Mouse (Mus musculus) thymus, adult 2 months (tissue): ENCODE results near the gene Per2. TPM values are rescaled to one million over a fixed set of nuclear protein-coding genes. Genes with fewer than 3 reads are reported as not detected.

Experiments
- DNase-seq: peaks from one replicate; pipeline ENCODE4 v3.0.0; 2021
- H3K27ac ChIP-seq: fragments of 200-500 bp; 2 replicates; pipeline ENCODE4 v1.5.1; 2012; ENCODE audit warnings: low read length, control low read depth; ENCODE audit not compliant: control insufficient read depth, insufficient read depth
- H3K27me3 ChIP-seq: fragments of 200-500 bp; 2 replicates; pipeline ENCODE4 v1.6.1; 2012; ENCODE audit warnings: mild to moderate bottlenecking, low read length, moderate library complexity, mixed read lengths; ENCODE audit not compliant: control insufficient read depth, insufficient read depth
- H3K36me3 ChIP-seq: fragments of 200-500 bp; 2 replicates; pipeline ENCODE4 v1.6.1; 2012; ENCODE audit warnings: mild to moderate bottlenecking, low read length, moderate library complexity; ENCODE audit not compliant: control insufficient read depth, insufficient read depth
- H3K4me1 ChIP-seq: fragments of 200-500 bp; replicated peaks from 2 replicates; pipeline ENCODE4 v1.6.1; 2012; ENCODE audit warnings: low read length; ENCODE audit not compliant: control insufficient read depth, insufficient read depth
- H3K4me3 ChIP-seq: fragments of 200-500 bp; 2 replicates; pipeline ENCODE4 v1.5.1; 2012; ENCODE audit warnings: mild to moderate bottlenecking, low read length, control low read depth, moderate library complexity; ENCODE audit not compliant: control insufficient read depth, insufficient read depth
- CTCF ChIP-seq: fragments of 200-500 bp; IDR thresholded peaks from 2 replicates; pipeline ENCODE4 v1.5.1; 2012; ENCODE audit warnings: mild to moderate bottlenecking, control low read depth, low read length, moderate library complexity, borderline replicate concordance; ENCODE audit not compliant: control insufficient read depth, poor library complexity, insufficient read depth; ENCODE audit errors: extremely low read depth
- POLR2A ChIP-seq: fragments of 200-500 bp; IDR thresholded peaks from 2 replicates; pipeline ENCODE4 v1.6.1; 2012; ENCODE audit warnings: mild to moderate bottlenecking, low read length, control low read depth, moderate library complexity; ENCODE audit not compliant: control insufficient read depth, poor library complexity, insufficient read depth; ENCODE audit errors: extremely low read depth
- WGBS: fragments of 180-500 bp; shearing (Covaris S2); methylation state at CpG from one replicate; pipeline ENCODE4 v1.1.7; 2018; 5-methylcytosine and 5-hydroxymethylcytosine counted together
- polyA plus RNA-seq: library from polyadenylated mRNA; depleted of rRNA; stranded (reverse); fragments of >200 nt; gene quantifications from 2 replicates; pipeline ENCODE4 v1.2.3, GENCODE M21; 2012

Gene Per2
- polyA plus RNA-seq, 1 experiment, result 3.3 TPM

GRCm38 (mm10) chr1:91446511-91446910 lies 12.6 kb downstream of the Per2 start:
- no peak for DNase-seq
- no peaks in the 10 kb centered on the region for H3K27me3 ChIP-seq
- 93% methylated on average over 4 of the region's 4 CpGs for WGBS
- H3K27ac ChIP-seq, result no peak overlapping the region
- no peak for TF ChIP-seq POLR2A
- TF ChIP-seq CTCF, result no peak
- no peaks in the 10 kb centered on the region for H3K4me1 ChIP-seq
- H3K36me3 ChIP-seq, result no peaks in the 10 kb centered on the region
- H3K4me3 ChIP-seq, result no peak overlapping the region

- no peaks in the 10 kb centered on the region for H3K4me1 ChIP-seq
- no peak for TF ChIP-seq CTCF
- no peak for TF ChIP-seq POLR2A
- no peaks in the 10 kb centered on the region for H3K27me3 ChIP-seq
- H3K36me3 ChIP-seq, result no peaks in the 10 kb centered on the region
- no peak overlapping the region for H3K27ac ChIP-seq
- 89% methylated on average over 8 of the region's 8 CpGs for WGBS
- DNase-seq, result no peak
- H3K4me3 ChIP-seq, result no peak overlapping the region
Observed at GRCm38 (mm10) chr1:91446060-91446459, 13.1 kb downstream of the Per2 start.

GRCm38 (mm10) chr1:91444841-91445830 lies 14.0 kb downstream of the Per2 start:
- DNase-seq, result no peak
- Histone ChIP-seq H3K36me3 (no peaks in the 10 kb centered on the region), H3K27me3 (no peaks in the 10 kb centered on the region), H3K4me3 (no peak overlapping the region), H3K4me1 (no peaks in the 10 kb centered on the region), H3K27ac (no peak overlapping the region)
- TF ChIP-seq POLR2A (no peak), CTCF (no peak)
- WGBS, result 96% methylated on average over 17 of the region's 17 CpGs

- no peak for TF ChIP-seq CTCF
- no peak for TF ChIP-seq POLR2A
- Histone ChIP-seq H3K4me3 (no peak overlapping the region), H3K4me1 (no peaks in the 10 kb centered on the region), H3K36me3 (no peaks in the 10 kb centered on the region), H3K27me3 (no peaks in the 10 kb centered on the region), H3K27ac (no peak overlapping the region)
- WGBS, result 96% methylated on average over 7 of the region's 7 CpGs
- no peak for DNase-seq
Observed at GRCm38 (mm10) chr1:91442350-91442990, 16.7 kb downstream of the Per2 start.

- Histone ChIP-seq H3K36me3 (no peaks in the 10 kb centered on the region), H3K27ac (no peak overlapping the region), H3K27me3 (no peaks in the 10 kb centered on the region), H3K4me1 (no peaks in the 10 kb centered on the region), H3K4me3 (no peak overlapping the region)
- TF ChIP-seq CTCF, result no peak
- no peak for TF ChIP-seq POLR2A
- DNase-seq, result no peak
- WGBS, result 94% methylated on average over 3 of the region's 3 CpGs
Observed at GRCm38 (mm10) chr1:91441855-91442254, 17.3 kb downstream of the Per2 start.

- Histone ChIP-seq H3K27me3 (no peaks in the 10 kb centered on the region), H3K36me3 (no peaks in the 10 kb centered on the region), H3K27ac (no peak overlapping the region), H3K4me1 (no peaks in the 10 kb centered on the region; the same call in 1 of the 2 replicates), H3K4me3 (no peak overlapping the region)
- DNase-seq, result no peak
- WGBS, result 94% methylated on average over 8 of the region's 8 CpGs
- TF ChIP-seq CTCF, result no peak
- no peak for TF ChIP-seq POLR2A
Observed at GRCm38 (mm10) chr1:91439776-91440175, 19.3 kb downstream of the Per2 start.
